Mouse (Mus musculus) liver, postnatal 0 days (tissue): ENCODE measurements around the gene Fam160a1. TPM values are rescaled to one million over a fixed set of nuclear protein-coding genes. Genes with fewer than 3 reads are reported as not detected.

Source experiments
- ATAC-seq: fragments of 200-750 bp; cut with Nextera tagmentation; 2 replicates; pipeline ENCODE4 v1.8.0; 2017; ENCODE audit warnings: mild to moderate bottlenecking, moderate library complexity
- DNase-seq: peaks from one replicate; pipeline ENCODE4 v3.0.0-alpha.2; 2016
- H3K27ac ChIP-seq: fragments of 300-500 bp; sonication (generic); 2 replicates; pipeline ENCODE4 v1.5.1; 2014; ENCODE audit warnings: antibody characterized with exemption, moderate library complexity, mild to moderate bottlenecking, low read depth
- H3K27me3 ChIP-seq: fragments of 300-500 bp; sonication (generic); 2 replicates; pipeline ENCODE4 v1.6.1; 2014; ENCODE audit warnings: low read length, control low read depth, mixed read lengths; ENCODE audit not compliant: insufficient read depth
- H3K36me3 ChIP-seq: fragments of 300-500 bp; sonication (generic); replicated peaks from 2 replicates; pipeline ENCODE4 v1.6.1; 2014; ENCODE audit warnings: mild to moderate bottlenecking, control low read depth, low read length, moderate library complexity, mixed read lengths; ENCODE audit not compliant: insufficient read depth
- H3K4me1 ChIP-seq: fragments of 300-500 bp; sonication (generic); 2 replicates; pipeline ENCODE4 v1.6.1; 2014; ENCODE audit warnings: antibody characterized with exemption, mild to moderate bottlenecking, control low read depth; ENCODE audit not compliant: insufficient read depth
- H3K4me2 ChIP-seq: fragments of 300-500 bp; sonication (generic); 2 replicates; pipeline ENCODE4 v1.6.1; 2014; ENCODE audit warnings: low read depth, mild to moderate bottlenecking, low read length, moderate library complexity, mixed read lengths
- H3K4me3 ChIP-seq: fragments of 300-500 bp; sonication (generic); 2 replicates; pipeline ENCODE4 v1.5.1; 2014; ENCODE audit warnings: low read depth, low read length
- H3K9ac ChIP-seq: fragments of 300-500 bp; sonication (generic); replicated peaks from 2 replicates; pipeline ENCODE4 v1.6.1; 2014; ENCODE audit warnings: mild to moderate bottlenecking, moderate library complexity
- H3K9me3 ChIP-seq: fragments of 300-500 bp; sonication (generic); 2 replicates; pipeline ENCODE4 v1.6.1; 2016; ENCODE audit warnings: mild to moderate bottlenecking, control low read depth, low read length, mixed read lengths
- CTCF ChIP-seq: sonication (generic); IDR thresholded peaks from 2 replicates; pipeline ENCODE4 v1.5.1; 2016; ENCODE audit warnings: antibody characterized with exemption, low read depth
- EP300 ChIP-seq: IDR thresholded peaks from 2 replicates; pipeline ENCODE4 v1.6.1; 2016; ENCODE audit warnings: antibody characterized with exemption, low read depth, mild to moderate bottlenecking
- WGBS: fragments of 180-500 bp; shearing (Covaris S2); extraction: QIAGEN DNeasy Blood & Tissue Kit; methylation state at CpG from one replicate; pipeline ENCODE4 v1.1.7; 2014; ENCODE audit not compliant: insufficient replicate concordance; 5-methylcytosine and 5-hydroxymethylcytosine counted together
- polyA plus RNA-seq: library from polyadenylated mRNA; unstranded; fragments of >200 nt; fragmentation: Nextera tagmentation; extraction: Ambion mirVana; gene quantifications from 2 replicates; pipeline ENCODE4 v1.2.1, GENCODE M21; 2015

Gene Fam160a1
- polyA plus RNA-seq, 1 experiment from 2014 or later, result 0.31 TPM

DNA sequence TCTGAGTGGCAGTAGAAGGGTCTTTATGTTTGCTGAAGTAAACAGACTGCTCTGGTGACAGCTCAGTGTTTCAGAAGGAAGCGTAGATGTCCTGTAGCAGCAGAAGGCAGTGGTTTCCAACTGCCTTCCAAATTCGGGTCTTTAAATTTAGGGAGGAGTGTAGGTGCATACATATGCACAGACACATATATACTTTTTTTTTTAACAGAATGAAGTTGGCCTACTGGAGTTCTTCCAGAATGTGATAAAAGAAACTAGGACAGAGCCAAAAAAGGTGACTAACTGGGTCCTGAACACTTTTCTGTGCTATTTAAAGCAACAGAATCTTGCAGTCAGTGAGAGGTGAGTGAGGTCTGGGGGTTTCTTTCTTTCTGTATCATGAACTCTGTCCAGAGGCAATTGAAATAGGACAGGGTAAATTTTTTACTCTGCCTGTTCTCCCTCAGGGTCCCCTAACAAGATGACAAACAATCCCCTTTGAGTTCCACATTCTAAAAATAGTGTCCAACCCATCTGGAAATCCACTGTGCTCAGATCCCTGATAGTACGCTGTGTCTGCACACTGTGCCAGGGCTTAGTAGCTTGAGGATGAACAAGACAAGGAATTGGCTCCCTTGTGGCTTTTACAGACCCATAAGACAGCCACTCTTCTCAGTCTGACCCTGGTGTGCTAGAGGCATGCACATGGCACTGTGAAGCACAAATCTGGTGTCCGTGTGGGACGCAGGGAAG is 180.2 kb downstream of the Fam160a1 start:
- ATAC-seq (no peak), DNase-seq (no peak)
- Histone ChIP-seq H3K4me1 (no peaks in the 10 kb centered on the region), H3K9ac (no peak overlapping the region), H3K4me3 (no peak overlapping the region), H3K27me3 (no peaks in the 10 kb centered on the region), H3K4me2 (no peak overlapping the region), H3K27ac (no peak overlapping the region), H3K36me3 (0 out of 2 replicates have a peak, but pooled peaks cover 7% of the 10 kb centered on the region), H3K9me3 (no peaks in the 10 kb centered on the region)
- 84% methylated on average over 5 of the region's 5 CpGs for WGBS
- no peak for TF ChIP-seq CTCF
- no peak for TF ChIP-seq EP300

DNA sequence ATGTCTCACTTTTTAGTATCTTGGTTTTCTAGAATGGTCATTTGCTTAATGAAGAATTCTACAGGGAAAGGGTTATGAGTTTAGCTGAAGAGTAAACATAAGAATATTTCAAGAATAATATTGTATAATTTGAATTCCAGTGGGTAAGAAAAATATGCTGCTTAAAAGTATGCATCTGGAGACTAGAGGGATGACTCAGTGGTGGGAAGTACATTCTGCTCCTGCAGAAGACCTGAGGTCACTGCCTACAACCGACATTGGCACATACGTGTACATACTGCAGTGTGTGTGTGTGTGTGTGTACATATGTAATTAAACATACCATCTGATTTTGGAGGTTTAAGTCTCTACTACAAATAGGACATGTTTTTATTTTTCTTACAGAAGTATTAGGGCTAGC is 181.5 kb downstream of the Fam160a1 start:
- no peak for DNase-seq
- no peak for TF ChIP-seq CTCF
- TF ChIP-seq EP300, result no peak
- Histone ChIP-seq H3K4me2 (no peak overlapping the region), H3K9ac (no peak overlapping the region), H3K27ac (no peak overlapping the region), H3K27me3 (no peaks in the 10 kb centered on the region), H3K36me3 (0 out of 2 replicates have a peak, but pooled peaks cover 7% of the 10 kb centered on the region), H3K9me3 (no peaks in the 10 kb centered on the region), H3K4me3 (no peak overlapping the region), H3K4me1 (no peaks in the 10 kb centered on the region)
- no peak for ATAC-seq
- 78% methylated on average over 2 of the region's 2 CpGs for WGBS

DNA sequence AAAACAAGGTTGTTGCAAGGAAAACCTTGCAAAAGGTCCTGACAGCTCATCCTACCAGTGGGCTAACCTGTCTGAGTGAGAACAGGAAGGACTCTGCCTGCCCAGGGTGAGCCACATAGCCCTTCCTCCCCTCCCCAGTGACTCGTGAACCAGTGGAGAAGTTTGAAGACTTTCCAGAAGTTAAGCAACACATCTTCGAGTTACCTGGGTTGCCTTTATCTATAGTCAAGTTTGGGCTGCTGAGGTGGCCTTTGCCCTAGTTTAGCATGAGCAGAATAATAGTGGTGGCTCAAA is 182.0 kb downstream of the Fam160a1 start:
- DNase-seq, result no peak
- Histone ChIP-seq H3K4me3 (no peak overlapping the region), H3K9me3 (no peaks in the 10 kb centered on the region), H3K4me1 (no peaks in the 10 kb centered on the region), H3K9ac (no peak overlapping the region), H3K36me3 (0 out of 2 replicates have a peak, but pooled peaks cover 7% of the 10 kb centered on the region), H3K27me3 (no peaks in the 10 kb centered on the region), H3K27ac (no peak overlapping the region), H3K4me2 (no peak overlapping the region)
- no peak for ATAC-seq
- WGBS, result 48% methylated on average over 2 of the region's 2 CpGs
- no peak for TF ChIP-seq CTCF
- no peak for TF ChIP-seq EP300

DNA sequence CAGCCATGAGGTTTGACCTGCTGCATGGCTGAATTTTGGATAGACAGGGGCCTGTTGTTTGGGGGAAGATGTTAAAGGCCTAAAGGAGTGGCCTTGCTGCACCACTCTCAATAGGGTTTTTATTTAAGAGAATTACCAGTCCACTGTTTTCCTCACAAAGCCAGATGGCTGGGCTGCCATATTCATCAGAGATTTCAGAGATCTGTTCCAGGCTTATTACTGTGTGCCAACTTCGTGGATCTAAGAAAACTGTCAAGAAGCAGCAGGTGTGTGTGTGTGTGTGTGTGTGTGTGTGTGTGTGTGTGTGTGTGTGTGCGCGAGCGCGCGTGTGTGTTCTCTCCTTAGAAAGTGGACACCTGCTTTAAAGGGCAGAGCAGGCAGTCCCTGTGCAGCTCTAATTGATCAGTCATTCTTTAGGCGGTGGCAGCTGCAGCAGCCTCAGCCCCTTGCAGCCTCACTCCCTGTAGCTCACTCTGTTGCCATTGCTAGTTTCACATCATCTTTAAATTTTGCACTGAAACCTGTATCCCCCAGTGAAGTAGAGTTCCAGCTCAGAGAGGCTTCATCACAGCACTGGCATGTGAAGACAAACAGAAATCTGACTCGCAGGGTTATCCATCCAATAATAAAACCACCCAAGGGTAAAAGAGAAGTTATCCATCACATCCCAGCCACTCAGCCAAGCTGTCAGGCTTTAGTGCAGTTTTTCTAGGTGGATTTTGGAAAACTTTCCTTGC is 182.5 kb downstream of the Fam160a1 start:
- Histone ChIP-seq H3K9ac (no peak overlapping the region), H3K27ac (no peak overlapping the region), H3K4me2 (no peak overlapping the region), H3K4me3 (no peak overlapping the region), H3K9me3 (no peaks in the 10 kb centered on the region), H3K36me3 (peaks cover 7% of the 10 kb centered on the region; the same call in 1 of the 2 replicates), H3K27me3 (no peaks in the 10 kb centered on the region), H3K4me1 (no peaks in the 10 kb centered on the region)
- no peak for DNase-seq
- no peak for ATAC-seq
- TF ChIP-seq EP300 (no peak), CTCF (no peak)
- 87% methylated on average over 8 of the region's 8 CpGs for WGBS

DNA sequence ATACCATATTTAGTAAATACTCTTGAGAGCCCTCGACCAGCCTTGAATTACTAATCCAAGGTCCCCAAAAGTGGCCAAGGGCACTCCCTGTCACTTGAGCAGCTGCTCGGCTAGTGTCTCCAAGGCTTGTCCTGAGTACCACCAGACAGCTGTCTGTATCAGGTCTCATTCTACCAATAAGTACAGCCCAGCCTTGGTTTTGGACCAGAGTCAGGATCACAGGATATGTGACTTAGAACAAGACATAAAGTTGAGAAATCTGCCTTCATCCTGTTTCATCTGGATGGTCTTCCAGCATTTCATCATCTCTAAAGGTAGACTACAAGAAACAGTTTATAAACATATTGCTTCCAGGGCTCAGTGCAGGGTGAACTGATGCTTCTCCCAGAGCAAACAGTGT is 183.4 kb downstream of the Fam160a1 start:
- Histone ChIP-seq H3K27me3 (no peaks in the 10 kb centered on the region), H3K36me3 (peaks cover 7% of the 10 kb centered on the region; the same call in 1 of the 2 replicates), H3K4me1 (no peaks in the 10 kb centered on the region), H3K4me3 (no peak overlapping the region), H3K4me2 (no peak overlapping the region), H3K9me3 (no peaks in the 10 kb centered on the region), H3K27ac (no peak overlapping the region), H3K9ac (no peak overlapping the region)
- ATAC-seq, result no peak
- 70% methylated on average over 2 of the region's 2 CpGs for WGBS
- no peak for DNase-seq
- no peak for TF ChIP-seq CTCF
- no peak for TF ChIP-seq EP300

DNA sequence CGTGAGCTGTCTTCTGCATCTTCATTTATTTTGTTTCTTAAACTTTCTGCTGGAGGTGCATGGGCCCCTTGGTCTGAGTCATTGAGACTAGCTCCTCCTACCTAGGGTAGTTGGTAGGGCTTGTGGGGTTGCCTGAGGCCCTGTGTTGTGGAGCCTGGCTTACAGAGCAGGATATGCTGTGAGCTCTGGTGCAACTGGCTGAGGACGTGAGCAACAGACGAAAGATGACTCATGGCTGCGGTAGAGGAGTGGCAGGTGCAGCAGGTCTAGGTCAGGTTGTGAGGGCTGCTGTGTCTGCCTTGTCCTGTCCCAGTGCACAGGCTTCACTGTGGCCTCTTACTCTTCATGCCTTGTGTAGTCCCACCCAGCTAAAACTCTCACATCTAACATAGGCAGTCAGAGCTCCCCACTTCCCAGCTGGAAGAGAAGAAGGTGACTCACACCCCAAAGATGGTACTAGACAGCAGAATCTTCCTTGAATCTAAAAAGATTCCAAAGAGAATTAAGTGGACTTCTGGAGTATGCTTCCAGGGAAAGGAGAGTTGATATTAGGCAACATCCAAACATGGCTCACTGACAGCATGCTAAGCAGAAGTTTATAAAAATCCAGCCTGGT is 187.1 kb downstream of the Fam160a1 start:
- ATAC-seq, result no peak
- 88% methylated on average over 4 of the region's 4 CpGs for WGBS
- Histone ChIP-seq H3K4me2 (no peak overlapping the region), H3K4me3 (no peak overlapping the region), H3K27ac (no peak overlapping the region), H3K36me3 (no peaks in the 10 kb centered on the region; the same call in 1 of the 2 replicates), H3K27me3 (no peaks in the 10 kb centered on the region), H3K9ac (no peak overlapping the region), H3K9me3 (no peaks in the 10 kb centered on the region), H3K4me1 (no peaks in the 10 kb centered on the region)
- no peak for DNase-seq
- TF ChIP-seq CTCF (no peak), EP300 (no peak)
